Mouse (Mus musculus) T-cell, adult 2 months (primary cell): ENCODE measurements at regions not wholly inside any gene's neighbourhood (a gene's known extent, or its start where the extent isn't known, plus 50 kb on each side); places are given as distances from the start of the nearest gene placed in this dataset.

Experiments used
- DNase-seq: peaks from one replicate; pipeline ENCODE4 v3.0.0; 2022; ENCODE audit warnings: low spot score

DNA sequence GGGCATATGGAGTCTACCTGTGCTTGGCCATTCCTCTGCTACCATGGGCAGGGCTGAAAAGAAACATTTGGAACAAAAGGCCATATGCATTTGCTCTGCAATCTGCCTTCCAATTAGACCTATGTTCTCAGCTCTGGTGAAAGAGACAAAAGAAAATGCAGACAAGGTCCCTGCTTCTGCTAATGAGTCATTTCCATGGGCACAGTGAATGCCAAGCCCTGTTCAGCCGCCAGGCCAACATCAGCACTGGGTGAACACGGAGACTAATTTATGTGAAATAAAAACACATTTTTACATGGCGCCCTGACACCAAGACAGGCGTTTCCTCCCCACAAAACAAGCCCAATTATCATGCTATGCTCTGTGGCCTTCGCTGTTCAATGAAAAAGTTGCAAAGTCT is 419.5 kb upstream of the Kdm8 start:
- no peak for DNase-seq

DNA sequence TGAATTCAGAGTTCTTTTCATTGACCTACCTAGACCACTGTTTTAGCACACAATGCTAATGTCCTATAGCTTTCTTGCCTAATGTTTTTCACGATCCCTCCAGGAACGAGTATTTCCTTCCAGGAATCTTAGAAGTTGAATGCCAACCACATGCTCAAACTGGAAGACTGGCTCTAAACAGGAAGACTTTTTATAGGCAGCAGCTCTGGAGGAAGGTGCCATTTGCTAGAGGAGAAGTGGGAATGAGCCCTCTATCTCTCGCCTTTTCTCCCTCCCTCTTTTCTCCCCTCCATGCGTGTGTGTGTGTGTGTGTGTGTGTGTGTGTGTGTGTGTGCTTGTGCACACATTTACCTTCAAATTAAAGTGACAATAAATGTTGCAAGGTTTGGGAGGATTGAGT is 410.7 kb upstream of the Kdm8 start:
- DNase-seq: no peak

DNA sequence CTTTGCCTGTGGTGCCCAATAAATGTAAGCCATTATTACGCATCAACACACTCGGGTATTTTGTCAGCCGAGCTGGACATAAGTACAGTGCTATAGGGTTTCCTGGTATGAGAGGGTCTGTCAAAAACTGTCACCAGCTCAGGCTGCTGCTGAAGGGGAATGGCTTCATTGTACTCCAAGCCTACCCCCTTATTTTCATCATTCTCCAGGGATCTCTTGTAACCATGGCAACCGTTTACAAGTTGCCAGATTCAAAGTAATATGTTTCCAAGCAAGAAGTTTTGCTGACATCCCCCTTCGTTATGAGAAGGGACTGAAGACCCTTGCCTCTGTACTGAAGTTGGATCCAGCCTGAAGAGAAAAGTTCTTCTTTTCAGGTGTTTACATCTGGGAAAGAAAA is 410.3 kb upstream of the Kdm8 start:
- no peak for DNase-seq

DNA sequence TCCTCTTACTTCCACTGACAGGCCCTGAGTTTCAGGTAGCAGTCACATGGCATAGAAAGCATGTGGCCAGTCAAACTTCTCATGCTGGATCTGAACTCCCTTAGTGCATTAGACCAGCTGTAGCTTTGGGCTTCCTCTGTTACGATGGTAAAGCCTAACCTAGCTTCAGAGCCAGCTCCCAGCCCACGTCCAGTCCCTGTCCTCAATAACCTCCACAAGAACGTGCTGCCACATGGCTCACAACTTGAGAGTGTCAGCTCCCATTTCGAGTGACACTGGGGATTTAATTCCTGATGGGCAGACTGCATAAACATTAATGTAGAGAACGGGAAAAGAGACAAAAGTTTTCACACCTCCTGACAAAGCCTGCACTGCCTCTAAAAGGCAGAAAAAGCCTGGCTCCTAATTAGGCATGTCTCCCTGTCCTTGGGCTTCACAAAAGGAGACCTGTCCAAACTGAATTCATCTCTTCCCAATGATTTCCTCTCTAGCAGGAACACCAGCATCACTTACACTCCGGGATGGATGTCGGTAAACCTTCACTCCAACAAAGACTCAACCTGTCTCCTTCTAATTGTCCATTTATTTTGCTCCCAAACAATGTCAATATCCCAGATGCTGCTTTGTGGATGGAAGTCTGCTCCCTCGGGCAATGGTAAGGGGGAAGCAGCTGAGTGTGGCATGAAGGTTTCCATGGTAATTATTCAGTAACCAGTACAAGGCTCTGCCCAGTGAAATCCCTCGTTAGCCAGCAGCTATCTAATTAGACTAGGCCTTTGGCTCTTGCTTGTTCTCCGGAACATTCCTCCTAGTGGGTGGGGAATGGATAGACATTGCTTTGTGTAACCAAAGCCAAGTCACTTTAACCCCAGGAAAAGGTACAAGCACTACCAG is 408.1 kb upstream of the Kdm8 start:
- no peak for DNase-seq

DNA sequence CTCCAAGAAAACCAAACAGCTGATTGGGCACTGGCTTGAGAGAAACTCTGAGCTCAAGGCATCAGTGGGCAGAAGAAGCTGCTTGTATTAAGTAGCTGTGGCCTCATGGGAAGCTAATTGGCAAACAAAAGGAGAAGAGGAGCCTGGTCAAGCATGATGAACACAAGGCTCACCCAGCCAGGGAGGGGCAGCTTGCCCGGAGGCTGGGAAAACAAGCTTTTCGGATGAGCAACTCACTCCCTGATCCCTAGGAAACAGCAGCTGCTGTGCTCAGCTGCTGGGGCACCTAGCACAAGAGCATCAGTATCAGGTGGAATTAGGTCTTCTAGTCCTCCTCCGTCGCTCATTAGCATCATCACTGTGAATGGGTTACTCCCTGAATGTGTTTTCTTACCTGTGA is 405.6 kb upstream of the Kdm8 start:
- no peak for DNase-seq

DNA sequence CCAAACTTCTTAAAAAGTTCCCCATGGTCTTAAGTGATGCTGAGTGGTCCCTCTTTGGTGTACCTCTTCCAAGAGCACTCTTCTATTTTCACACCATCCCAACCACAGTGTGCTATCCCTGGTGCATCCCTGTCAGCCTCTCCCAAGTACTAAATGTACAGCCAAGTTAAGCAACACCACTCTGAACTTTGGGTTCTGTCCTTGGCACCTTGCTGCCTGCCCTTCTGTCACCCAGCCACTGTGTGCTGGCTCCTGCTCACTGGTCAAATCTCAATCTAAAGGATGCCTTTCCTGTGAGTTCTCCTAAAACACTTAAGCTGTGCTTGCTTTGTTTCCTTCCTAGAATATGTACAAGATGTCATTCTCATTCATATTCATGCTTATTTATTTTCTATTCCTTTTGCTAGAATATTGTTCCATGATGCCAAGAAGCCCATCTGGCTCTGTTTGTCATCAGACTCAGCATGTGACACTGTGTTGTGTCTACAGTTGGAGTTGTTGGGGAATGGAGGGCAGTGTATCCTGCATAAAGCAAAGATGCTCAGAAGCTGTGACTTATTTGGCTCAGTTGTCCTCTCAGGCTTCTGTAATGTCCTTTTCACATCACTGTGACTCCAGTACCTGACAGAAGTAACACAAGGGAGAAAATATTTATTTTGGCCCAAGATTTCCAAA is 388.4 kb upstream of the Kdm8 start:
- DNase-seq: no peak

DNA sequence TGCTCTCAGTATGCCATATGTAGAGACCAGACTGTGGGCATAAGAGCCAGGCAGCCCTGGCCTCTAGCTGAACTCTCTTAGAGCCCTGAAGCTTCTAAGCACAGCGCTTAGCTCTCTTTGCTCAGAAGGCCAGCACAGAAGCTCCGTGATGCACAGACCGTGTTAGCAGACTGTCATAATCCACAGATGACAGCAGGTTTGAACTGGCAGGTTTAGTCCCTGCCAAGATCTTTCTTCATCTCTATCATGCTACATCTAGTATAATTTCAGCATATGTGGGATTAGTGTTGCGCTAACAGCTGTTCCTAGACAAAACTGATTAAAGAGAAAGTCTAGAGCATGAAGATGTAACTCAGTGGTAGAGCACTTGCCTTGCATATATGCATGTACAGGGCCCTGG is 342.0 kb upstream of the Kdm8 start:
- no peak for DNase-seq

DNA sequence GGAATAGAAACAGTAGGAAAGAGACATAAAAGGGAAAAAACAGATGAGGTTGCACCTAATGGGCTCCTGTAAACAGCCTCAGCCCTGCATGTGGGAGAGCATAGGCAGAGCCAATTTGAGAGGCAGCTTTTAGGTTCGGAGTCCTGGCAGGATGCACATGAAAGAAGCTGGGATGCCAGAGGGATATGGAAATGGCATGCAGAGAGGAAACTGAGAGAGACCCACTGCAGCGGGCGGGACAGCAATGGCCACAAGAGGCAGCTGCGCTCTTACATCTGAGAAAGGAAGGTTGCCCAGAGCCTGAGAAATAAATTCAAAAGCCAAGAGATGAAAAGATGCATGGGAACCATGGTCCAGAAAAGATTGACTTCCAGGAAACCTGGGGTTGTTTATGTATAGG is 340.5 kb upstream of the Kdm8 start:
- DNase-seq: no peak

DNA sequence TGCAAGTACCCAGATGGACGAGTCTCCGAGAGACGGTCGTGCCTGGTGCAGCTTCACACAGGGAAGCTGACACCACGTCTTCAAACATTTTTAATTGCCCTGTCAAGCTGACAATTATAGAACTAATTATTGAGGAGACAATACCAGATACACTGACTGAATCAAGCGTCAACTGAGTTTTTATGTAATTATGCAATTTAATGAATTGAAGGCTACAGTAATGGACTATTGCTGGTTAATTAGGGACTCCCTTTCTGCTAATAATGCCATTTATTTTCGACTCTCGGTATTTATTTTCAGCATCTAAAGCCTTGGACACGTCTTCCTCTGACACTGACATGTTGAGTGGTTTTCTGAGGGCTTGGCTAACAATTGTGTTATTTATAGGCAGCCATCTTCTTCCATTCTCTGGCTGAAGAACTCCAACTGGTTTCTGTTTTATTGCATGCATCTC is 331.6 kb upstream of the Kdm8 start:
- no peak for DNase-seq

DNA sequence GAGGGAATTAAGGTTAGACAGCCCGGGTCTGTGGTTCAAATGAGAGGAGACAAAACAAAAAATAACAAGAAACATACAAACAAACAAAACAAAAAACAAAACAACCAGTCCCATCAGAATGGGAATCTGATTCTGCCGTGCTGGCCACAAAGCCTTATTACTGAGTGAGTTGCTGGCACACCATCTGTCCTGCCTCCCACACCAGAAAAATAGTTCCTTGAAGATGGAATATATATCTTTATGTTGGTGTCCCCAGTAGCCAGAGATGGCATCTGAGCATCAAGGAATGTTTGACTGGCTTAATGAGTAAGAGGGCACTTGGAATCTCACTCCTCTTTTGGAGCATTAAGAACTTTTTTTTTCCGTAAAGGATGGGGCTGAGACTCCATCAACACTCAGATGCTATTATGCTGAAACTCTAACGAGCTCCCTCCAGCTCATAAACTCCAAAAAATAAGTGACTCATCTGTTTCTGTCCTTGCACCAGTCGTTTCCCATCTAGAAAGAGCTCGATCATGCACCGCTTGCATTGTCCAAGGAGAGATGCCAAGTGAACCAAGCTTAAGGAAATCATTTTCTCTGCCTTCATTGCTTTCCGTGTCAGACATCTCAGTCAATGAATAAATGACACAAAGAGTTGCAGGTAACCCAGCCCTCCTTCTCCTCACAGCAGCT is 329.0 kb upstream of the Kdm8 start:
- no peak for DNase-seq

DNA sequence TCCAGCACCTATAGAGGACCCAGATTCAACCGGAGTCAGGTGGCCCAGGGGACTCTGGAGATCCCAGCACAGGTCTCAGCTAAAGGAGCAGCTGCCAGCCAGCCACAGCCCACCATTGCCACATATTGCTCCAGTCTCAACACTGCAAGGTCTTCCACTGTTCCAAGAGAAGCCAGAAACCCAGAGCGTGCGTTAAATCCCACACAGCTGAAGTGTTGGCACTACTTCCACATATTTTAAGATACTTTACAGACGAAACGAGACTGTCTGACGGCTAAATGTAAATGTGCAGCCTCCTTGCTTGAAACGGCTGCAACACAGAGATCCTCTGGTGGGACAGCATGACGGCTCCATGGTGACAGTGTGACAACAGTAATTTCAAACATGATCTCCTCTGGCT is 327.3 kb upstream of the Kdm8 start:
- DNase-seq: no peak

DNA sequence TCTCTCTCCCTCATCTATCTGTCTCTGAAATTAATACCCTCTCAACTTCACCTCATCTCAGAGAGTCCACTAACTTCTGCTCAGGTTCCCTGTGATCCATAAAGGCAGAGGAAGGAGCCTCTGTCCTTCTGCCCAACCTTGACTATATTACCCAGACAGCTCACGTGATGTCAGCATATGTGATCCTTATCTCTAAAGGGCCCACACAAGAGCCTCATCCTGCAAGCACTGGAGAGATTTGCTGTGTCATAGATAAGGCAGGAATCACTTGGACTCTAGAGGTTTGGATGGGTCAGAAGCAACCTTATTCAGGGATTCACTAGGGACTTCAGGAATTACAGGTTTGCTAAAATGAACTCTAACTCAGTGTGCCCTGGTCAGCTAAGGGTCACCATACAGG is 315.3 kb upstream of the Kdm8 start:
- DNase-seq: no peak

DNA sequence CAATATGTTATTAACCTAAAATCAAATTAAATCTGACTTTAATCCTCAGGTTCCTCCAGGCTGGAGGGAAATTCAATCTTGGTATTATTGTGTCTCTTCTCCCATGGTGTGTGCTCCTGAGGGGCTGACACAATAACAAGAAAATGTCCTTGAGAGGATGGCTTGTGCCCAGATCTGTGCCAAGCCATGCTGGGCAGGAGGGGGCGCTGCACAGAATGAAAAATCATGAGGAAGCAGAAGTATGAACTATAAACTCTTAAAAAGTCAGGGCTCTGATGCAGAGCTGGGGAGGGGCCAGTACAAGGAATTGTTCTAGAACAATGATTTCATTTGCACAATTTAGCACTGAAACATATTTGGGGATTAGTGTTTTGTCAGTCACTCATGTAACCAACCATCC is 312.5 kb upstream of the Kdm8 start:
- DNase-seq: no peak

DNA sequence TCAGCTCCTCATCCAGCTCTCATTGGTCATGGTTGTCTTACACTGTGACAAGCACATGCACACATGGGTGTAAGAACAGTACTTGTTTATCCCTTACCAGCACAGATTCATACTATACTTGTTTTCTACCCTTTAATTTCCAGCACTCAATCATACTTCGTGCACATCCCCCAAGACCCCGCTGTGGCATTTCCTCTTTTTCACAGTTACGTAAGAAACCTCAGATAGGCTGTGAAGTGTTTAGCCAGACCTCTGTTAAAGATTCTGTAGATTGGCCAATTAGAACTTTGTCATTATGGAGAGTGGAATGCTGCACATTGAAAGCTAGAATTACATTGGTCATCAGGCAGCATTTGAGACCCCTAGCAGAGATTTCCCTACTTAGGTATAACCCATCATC is 305.9 kb upstream of the Kdm8 start:
- DNase-seq: no peak

DNA sequence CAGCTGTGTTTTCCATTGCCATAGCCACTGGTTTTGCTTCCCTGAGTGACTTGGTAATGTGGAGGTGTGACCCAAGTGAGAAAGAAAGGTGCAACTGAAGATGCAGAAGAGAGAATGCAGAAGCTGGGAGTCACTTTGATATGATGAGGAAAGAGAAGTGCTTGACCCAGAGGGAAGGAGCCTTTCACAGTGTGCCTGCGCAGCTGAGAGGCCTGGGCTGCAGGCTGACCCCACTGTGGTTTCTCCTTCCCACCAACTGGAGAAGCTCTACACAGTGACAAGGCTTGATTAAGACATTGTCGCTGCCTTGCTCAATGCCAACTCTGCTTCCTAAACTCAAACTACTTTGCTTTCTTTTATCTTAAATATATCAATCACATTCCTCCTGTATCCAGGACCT is 305.3 kb upstream of the Kdm8 start:
- no peak for DNase-seq

DNA sequence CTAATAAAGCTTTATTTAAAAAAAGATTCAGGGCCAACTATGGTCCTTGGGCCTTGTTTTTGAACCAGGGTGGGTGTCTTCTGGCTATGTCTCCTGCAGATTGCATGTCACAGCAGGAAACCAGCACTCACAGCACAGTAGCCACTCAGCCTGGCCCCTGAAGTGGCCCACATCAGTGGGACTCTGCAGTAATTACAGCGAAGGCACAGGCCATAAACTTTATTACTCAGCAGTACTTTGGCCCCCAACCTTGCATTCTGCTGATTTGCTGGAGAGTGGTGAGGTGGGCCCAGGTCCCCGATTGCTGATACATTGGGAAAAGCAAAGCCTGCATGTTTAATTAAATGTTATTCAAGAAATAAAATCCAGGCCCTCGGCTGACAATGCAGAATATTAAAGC is 303.6 kb upstream of the Kdm8 start:
- no peak for DNase-seq

DNA sequence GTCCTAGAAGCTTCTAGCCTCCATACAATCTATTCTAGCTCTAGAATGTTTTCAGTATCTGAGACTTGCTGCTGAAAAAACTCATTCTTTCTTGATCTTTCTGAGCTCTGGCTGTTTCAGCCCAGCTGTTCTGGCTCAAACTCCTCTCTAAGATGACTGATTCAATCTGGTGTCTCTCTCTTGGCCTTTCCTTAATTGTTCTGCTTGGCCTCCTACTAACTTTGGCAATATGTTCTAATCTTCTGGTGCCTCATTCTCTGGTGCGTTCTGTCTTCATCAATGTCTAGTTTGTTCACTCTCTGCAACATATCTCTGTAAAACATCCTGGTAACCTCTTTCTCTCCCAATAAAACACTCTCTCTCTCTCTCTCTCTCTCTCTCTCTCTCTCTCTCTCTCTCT is 302.6 kb upstream of the Kdm8 start:
- DNase-seq: no peak

DNA sequence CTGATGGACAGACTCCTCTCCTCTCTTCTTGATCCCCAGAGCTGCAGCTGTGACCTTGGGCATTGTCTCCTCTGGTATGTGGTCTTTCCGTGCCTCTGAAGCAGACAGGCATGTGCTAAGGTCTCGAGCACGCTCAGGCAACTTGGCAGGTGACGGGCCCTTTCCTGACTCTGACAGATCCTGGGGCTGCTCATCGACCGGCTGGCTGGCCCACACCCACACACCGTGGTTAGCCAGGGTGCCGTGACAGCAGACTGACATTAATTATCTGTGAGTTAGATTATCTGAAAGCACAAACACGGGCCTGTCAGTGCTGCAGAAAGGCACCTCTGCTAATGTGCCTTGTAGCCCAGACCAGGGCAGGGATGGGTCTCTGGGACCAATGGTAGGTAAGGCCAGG is 298.5 kb upstream of the Kdm8 start:
- no peak for DNase-seq

DNA sequence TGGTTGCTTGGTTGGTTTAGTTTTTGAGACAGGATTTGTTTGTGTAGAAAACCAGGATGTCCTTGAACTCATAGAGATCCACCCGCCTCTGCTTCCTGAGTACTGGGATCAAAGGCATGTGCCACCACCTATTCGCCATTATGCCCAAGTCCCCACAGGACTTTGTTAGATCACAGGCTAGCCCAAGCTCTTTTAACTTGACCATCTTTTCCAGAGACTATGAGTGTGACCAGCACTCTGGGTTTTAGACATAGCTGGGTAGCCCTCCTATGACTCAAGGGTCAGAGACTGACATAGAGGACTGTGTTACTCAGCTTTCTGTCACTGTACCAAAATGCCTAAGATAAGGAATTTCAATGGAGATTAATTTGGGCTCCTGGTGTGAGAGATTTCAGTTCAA is 295.3 kb upstream of the Kdm8 start:
- DNase-seq: no peak

DNA sequence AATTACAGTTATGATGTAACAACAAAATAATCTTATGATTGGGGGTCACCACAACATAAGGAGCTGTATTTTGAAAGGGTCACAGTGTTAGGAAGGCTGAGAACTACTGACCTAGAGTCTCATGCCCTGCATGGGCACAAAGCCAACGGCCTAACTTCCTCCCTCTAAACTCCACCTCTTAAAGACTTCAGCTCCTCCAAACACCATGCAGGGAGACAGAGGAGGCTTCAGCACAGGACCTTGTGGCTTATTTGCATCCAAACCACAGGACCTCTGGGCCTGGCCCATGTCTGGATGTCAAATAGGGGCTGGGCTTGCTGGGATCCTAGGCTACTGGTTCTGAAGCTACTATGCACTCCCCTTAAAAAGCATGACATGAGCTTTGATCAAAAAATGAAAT is 294.7 kb upstream of the Kdm8 start:
- DNase-seq: no peak

DNA sequence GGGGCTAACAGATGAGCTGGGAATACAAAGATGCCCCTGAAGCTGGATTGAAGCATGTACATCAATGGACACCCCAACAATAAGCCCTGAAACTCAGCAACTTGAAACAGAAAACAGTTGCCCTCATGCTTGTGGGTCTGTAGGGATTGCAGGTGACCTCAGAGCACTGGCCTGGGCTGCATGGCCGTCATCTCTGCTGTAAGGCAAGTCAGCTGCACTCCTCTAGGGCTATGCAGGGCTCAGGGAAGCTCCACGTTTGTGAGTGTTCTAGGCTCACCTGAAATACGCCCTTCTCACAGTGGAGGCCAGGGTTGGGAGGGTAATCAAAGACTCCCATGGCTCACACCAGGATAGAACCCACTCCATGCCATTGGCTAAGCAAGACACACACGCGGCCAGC is 292.2 kb upstream of the Kdm8 start:
- no peak for DNase-seq

DNA sequence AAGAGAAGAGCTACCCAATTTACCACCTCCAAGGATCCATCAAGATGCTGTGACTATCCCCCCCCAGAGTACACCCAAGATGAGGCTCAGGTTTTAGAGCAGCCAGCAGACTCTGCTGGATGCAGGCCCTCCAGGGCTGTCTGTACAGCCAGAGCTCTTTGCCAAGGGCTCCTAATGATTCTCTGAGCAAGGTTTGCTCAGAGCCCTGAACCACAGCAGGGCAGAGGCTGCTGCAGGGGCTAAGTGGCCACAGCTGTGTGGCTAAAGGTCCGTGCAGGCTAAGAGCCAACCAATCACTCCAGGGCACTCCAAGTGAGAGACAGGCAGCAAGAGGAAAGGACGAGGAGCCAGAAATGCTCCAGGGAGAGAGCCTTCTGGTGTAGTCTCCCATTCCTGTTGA is 289.2 kb upstream of the Kdm8 start:
- DNase-seq: no peak

DNA sequence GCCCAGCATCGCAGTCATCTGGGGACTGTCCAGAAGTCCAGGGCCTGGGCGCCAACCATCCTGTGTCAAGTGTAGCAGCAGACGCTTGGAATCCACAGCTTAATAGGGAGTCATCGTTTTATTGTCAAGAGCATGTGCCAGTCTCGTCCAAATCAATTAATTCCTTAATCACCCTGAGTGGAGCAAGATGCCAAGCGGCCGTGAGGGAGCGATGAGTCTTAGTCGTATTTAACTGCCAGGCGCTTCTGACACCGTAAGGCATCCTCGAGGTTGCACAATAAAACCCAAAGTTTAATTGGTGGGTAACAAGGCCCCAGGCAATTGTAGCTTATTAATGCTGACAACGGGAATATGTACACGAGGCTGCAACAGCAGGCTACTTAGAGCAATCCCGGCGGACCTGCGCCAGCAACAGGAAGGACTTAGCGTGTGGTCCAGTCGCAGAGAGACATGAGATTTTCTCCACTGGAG is 277.6 kb upstream of the Kdm8 start:
- DNase-seq: no peak
